Mouse (Mus musculus): ENCODE results near the gene Trim66.

DNA sequence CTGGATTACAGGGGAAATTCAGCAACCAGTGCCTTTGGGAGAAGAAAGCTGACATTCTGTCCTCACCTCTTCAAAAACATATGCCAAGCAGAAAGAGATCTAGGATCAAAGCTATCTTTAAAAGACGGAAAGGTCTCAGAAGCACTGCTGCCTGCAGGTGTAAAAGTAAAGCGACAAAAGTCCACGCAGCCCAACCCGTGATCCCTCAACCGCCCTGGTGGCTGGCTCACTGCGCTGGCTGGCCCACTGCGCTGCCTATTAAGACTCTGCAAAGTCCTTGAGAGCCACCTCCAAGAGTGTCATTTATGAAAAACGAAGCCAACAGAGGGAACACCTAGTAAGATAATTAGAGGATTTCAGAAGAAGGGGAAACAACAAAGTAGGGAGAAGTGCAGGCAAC, 85.1 kb downstream of the Trim66 start:
- TF ChIP-seq CTCF (IDR thresholded peaks at IDR 0.05; ENCODE audit: control insufficient read depth, insufficient read depth, insufficient read length) (no peak), CEBPB (IDR thresholded peaks at IDR 0.05; ENCODE audit: low read depth) (no peak), USF1 (IDR thresholded peaks at IDR 0.05; ENCODE audit: low read depth) (no peak), MAX (IDR thresholded peaks at IDR 0.05) (no peak), MYOG (IDR thresholded peaks at IDR 0.05; ENCODE audit: control insufficient read depth, extremely low read depth, insufficient read length) (no peak)

Data from C2C12 (cell line).